Comparison of ENCODE assay signal across 8 mouse cellular contexts in genomic region chr5:137032641-137033074, GRCm38 (mm10). TPM values are rescaled to one million over a fixed set of nuclear protein-coding genes. Genes with fewer than 3 reads are reported as not detected.
DNase-seq lines count a peak whose midpoint lies in the region; ATAC-seq lines count a peak whose summit lies in the region.

No protein-coding gene starts in this region.

- peaks cover 15% of the 10 kb centered on the region for H3K27me3 ChIP-seq in hindbrain, embryonic 16.5 days (replicated peaks; ENCODE audit: control insufficient read depth, insufficient read depth, low read length)
- peaks cover 46% of the 10 kb centered on the region for H3K27me3 ChIP-seq in megakaryocyte, embryonic 14.5 days (replicated peaks)

- under 1% methylated on average over 36 of the region's 49 CpGs for WGBS in hindbrain, embryonic 16.5 days

- peak; percentile 66 for ATAC-seq in hindbrain, embryonic 16.5 days

- peak overlapping the region; percentile 53 for H3K4me3 ChIP-seq in hindbrain, embryonic 16.5 days (ENCODE audit: low read length)
- H3K4me3 ChIP-seq in megakaryocyte, embryonic 14.5 days (replicated peaks), result peak overlapping the region; percentile 92

- H3K4me2 ChIP-seq in hindbrain, embryonic 16.5 days (ENCODE audit: low read length), result peak overlapping the region; percentile 95

- DNase-seq in WW6 (ENCODE audit: low read depth, low spot score), result peak; percentile 83
- DNase-seq in cerebellum, postnatal 36 days, result peak; percentile 73 to 80
- peak; percentile 81 for DNase-seq in gastrocnemius, adult 18-20 months (ENCODE audit: low spot score)
- DNase-seq in left cerebral cortex, adult 8-10 months (ENCODE audit: low spot score in 2 of 2), result peak; percentile 66 to 84
- peak; percentile 91 to 92 for DNase-seq in right cerebral cortex, postnatal 10 days (ENCODE audit: low spot score in 2 of 2)
- DNase-seq in urinary bladder, postnatal 14 days (ENCODE audit: low spot score), result peak; percentile 92

- peaks cover 3% of the 10 kb centered on the region; the same call in 1 of the 2 replicates for H3K36me3 ChIP-seq in hindbrain, embryonic 16.5 days (ENCODE audit: control insufficient read depth, insufficient read depth, low read length)
- peaks cover 38% of the 10 kb centered on the region for H3K36me3 ChIP-seq in megakaryocyte, embryonic 14.5 days (replicated peaks; ENCODE audit: low read length)

- H3K27ac ChIP-seq in hindbrain, embryonic 16.5 days (ENCODE audit: low read depth, low read length), result peak overlapping the region; percentile 30; the same call in 1 of the 2 replicates

- no peaks in the 10 kb centered on the region for H3K9me3 ChIP-seq in hindbrain, embryonic 16.5 days (ENCODE audit: control insufficient read depth, low read length)
- H3K9me3 ChIP-seq in megakaryocyte, embryonic 14.5 days, result no peaks in the 10 kb centered on the region

- peaks cover 20% of the 10 kb centered on the region for H3K4me1 ChIP-seq in hindbrain, embryonic 16.5 days (ENCODE audit: control insufficient read depth, insufficient read depth, low read depth, low read length)
- peaks cover 58% of the 10 kb centered on the region for H3K4me1 ChIP-seq in megakaryocyte, embryonic 14.5 days

- peak overlapping the region; percentile 71 for H3K9ac ChIP-seq in hindbrain, embryonic 16.5 days (ENCODE audit: low read depth, low read length)

RNA-seq across cellular contexts. Expression of gene Vgf, which starts 6.5 kb away (rescaled TPM):
- total RNA-seq in gastrocnemius, adult 18-20 months (2021), result not detected
- 14.1 and 17.0 TPM in 2 replicates for polyA plus RNA-seq in hindbrain, embryonic 16.5 days (2015; fragmentation: Nextera tagmentation; extraction: Ambion mirVana)
- total RNA-seq in left cerebral cortex, adult 8-10 months (2022), result 100 to 1,000 TPM; 243 to 291 (median 262) TPM
- polyA plus RNA-seq in megakaryocyte, embryonic 14.5 days (2012; ENCODE audit: insufficient read depth, low replicate concordance), result 0.38 TPM in 1 of 2 replicates, not detected in the other

RNA-seq across cellular contexts. Expression of gene Ap1s1, which starts 13.3 kb away (rescaled TPM):
- total RNA-seq in gastrocnemius, adult 18-20 months (2021), result 10 to 100 TPM; 14.0 to 17.1 TPM
- 242 and 260 TPM in 2 replicates for polyA plus RNA-seq in hindbrain, embryonic 16.5 days (2015; fragmentation: Nextera tagmentation; extraction: Ambion mirVana)
- total RNA-seq in left cerebral cortex, adult 8-10 months (2022), result 100 to 1,000 TPM; 318 to 379 (median 354) TPM
- 253 and 284 TPM in 2 replicates for polyA plus RNA-seq in megakaryocyte, embryonic 14.5 days (2012; ENCODE audit: insufficient read depth, low replicate concordance)

RNA-seq across cellular contexts. Expression of gene Serpine1, which starts 39.4 kb away (rescaled TPM):
- total RNA-seq in gastrocnemius, adult 18-20 months (2021), result 1 to 10 TPM; 4.9 to 5.5 TPM
- 0.14 TPM in 1 of 2 replicates, not detected in the other for polyA plus RNA-seq in hindbrain, embryonic 16.5 days (2015; fragmentation: Nextera tagmentation; extraction: Ambion mirVana)
- 1 to 10 TPM; 1.1 to 2.7 (median 1.9) TPM for total RNA-seq in left cerebral cortex, adult 8-10 months (2022)
- 0.17 TPM in 1 of 2 replicates, not detected in the other for polyA plus RNA-seq in megakaryocyte, embryonic 14.5 days (2012; ENCODE audit: insufficient read depth, low replicate concordance)

RNA-seq across cellular contexts. Expression of gene Znhit1, which starts 44.8 kb away (rescaled TPM):
- 10 to 100 TPM; 73.3 to 76.9 TPM for total RNA-seq in gastrocnemius, adult 18-20 months (2021)
- polyA plus RNA-seq in hindbrain, embryonic 16.5 days (2015; fragmentation: Nextera tagmentation; extraction: Ambion mirVana), result 144 and 156 TPM in 2 replicates
- 10 to 100 TPM; 81.9 to 92.7 (median 85.8) TPM for total RNA-seq in left cerebral cortex, adult 8-10 months (2022)
- polyA plus RNA-seq in megakaryocyte, embryonic 14.5 days (2012; ENCODE audit: insufficient read depth, low replicate concordance), result 438 and 561 TPM in 2 replicates

RNA-seq across cellular contexts. Expression of gene Plod3, which starts 45.8 kb away (rescaled TPM):
- total RNA-seq in gastrocnemius, adult 18-20 months (2021), result 10 to 100 TPM; 16.8 to 19.7 TPM
- 36.3 and 39.7 TPM in 2 replicates for polyA plus RNA-seq in hindbrain, embryonic 16.5 days (2015; fragmentation: Nextera tagmentation; extraction: Ambion mirVana)
- total RNA-seq in left cerebral cortex, adult 8-10 months (2022), result 10 to 100 TPM; 27.9 to 43.3 (median 34.2) TPM
- 32.3 and 34.6 TPM in 2 replicates for polyA plus RNA-seq in megakaryocyte, embryonic 14.5 days (2012; ENCODE audit: insufficient read depth, low replicate concordance)

Comparison
In these comparisons a context has a peak if more than half of its experiments do, and no peak if none do; other contexts are left out.
1. Peak in every context shown above with its lines: DNase-seq, ATAC-seq, H3K4me3 ChIP-seq and H3K27ac ChIP-seq.
2. RNA of gene Vgf, which starts 6.5 kb away (total RNA-seq): 243 to 291 TPM in left cerebral cortex, adult 8-10 months; not detected in gastrocnemius, adult 18-20 months; every median in the first group is over 100 times any median in the second.
3. RNA of gene Ap1s1, which starts 13.3 kb away (total RNA-seq): 318 to 379 TPM in left cerebral cortex, adult 8-10 months; 14.0 to 17.1 TPM in gastrocnemius, adult 18-20 months; every median in the first group is over 10 times any median in the second.